ENCODE assay signal across 8 mouse cellular contexts in the genomic region with DNA sequence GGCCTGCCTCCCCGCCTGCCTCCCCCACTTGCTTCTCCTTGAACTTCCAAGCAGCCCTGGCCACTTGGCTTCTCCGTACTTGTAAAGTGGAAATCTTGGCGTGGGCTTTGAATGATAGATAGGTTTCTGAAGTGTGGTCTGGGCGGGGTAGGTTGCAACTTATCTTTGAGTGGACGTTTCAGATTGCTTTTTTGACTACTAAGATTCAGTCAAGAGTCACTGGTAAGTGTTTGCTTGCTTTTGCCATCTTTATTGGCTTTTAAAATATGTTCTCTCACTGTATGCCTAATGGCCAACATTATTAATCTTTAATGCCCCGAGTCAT. TPM values are rescaled to one million over a fixed set of nuclear protein-coding genes. Genes with fewer than 3 reads are reported as not detected.
DNase-seq lines count a peak whose midpoint lies in the region; ATAC-seq and TF ChIP-seq lines count a peak whose summit lies in the region.

No protein-coding gene starts in this region.

- no peaks in the 10 kb centered on the region for H3K36me3 ChIP-seq in heart, adult 2 months (ENCODE audit: control insufficient read depth, insufficient read depth, low read length)
- H3K36me3 ChIP-seq in CH12.LX (replicated peaks in 1 of 2; ENCODE audit: control insufficient read depth in 1 of 2, insufficient read depth in 1 of 2, low read length in 1 of 2), result peaks cover 20 to 51% of the 10 kb centered on the region in 2 experiments
- H3K36me3 ChIP-seq in forebrain, embryonic 12.5 days (replicated peaks), result peaks cover 19% of the 10 kb centered on the region; the same call in 1 of the 2 replicates
- peaks cover 26% of the 10 kb centered on the region for H3K36me3 ChIP-seq in liver, embryonic 14.5 days (replicated peaks; ENCODE audit: control insufficient read depth, insufficient read depth, low read depth)

- intact Hi-C loops in heart, adult 2 months (cut with DNase I), result no loop called here
- intact Hi-C loops in heart, postnatal 36 days (cut with DNase I), result no loop called here

- no peak for TF ChIP-seq EP300 in heart, adult 2 months (IDR thresholded peaks at IDR 0.05; ENCODE audit: insufficient read depth, low read depth, low read length)
- no peak for TF ChIP-seq EP300 in CH12.LX (IDR thresholded peaks at IDR 0.05; ENCODE audit: low read length)
- TF ChIP-seq EP300 in liver, embryonic 14.5 days (IDR thresholded peaks at IDR 0.05; ENCODE audit: low read depth), result no peak

- no peak for DNase-seq in heart, adult 2 months
- no peak for DNase-seq in heart, postnatal 36 days
- no peak for DNase-seq in CH12.LX (ENCODE audit: extremely low read depth)
- peak in 1 of 3 experiments; percentile 19 for DNase-seq in liver, embryonic 14.5 days (ENCODE audit: low read depth in 3 of 3, low spot score in 3 of 3)
- DNase-seq in adrenal gland, postnatal 14 days, result no peak
- no peak for DNase-seq in spleen, postnatal 10 days (ENCODE audit: low spot score in 2 of 2)

- H3K9ac ChIP-seq in heart, adult 2 months (ENCODE audit: low read depth, low read length), result no peak overlapping the region
- H3K9ac ChIP-seq in CH12.LX (ENCODE audit: insufficient read depth, low read depth), result peak overlapping the region; percentile 89
- H3K9ac ChIP-seq in forebrain, embryonic 12.5 days, result peak overlapping the region; percentile 91
- H3K9ac ChIP-seq in liver, embryonic 14.5 days (replicated peaks), result peak overlapping the region; percentile 94

- no peak for TF ChIP-seq RAD21 in CH12.LX (IDR thresholded peaks at IDR 0.05; ENCODE audit: low read depth, low read length)

- in situ Hi-C loops in CH12.LX (cut with MboI; ENCODE audit: low pct_ligation_motif_present, low pct_unique_long_range_greater_than_20kb, low sequenced_read_pairs), result no loop called here

- no peak for TF ChIP-seq POLR2A in heart, adult 2 months (IDR thresholded peaks at IDR 0.05; ENCODE audit: insufficient read depth, low read depth, low read length)
- TF ChIP-seq POLR2A in CH12.LX (IDR thresholded peaks at IDR 0.05; ENCODE audit: low read depth, low read length), result no peak

- peak overlapping the region; percentile 94; the same call in 1 of the 2 replicates for H3K4me2 ChIP-seq in CH12.LX (ENCODE audit: insufficient read depth, low read depth, poor library complexity, severe bottlenecking)
- H3K4me2 ChIP-seq in forebrain, embryonic 12.5 days, result peak overlapping the region; percentile 74
- H3K4me2 ChIP-seq in liver, embryonic 14.5 days (ENCODE audit: low read depth), result peak overlapping the region; percentile 93

- dilution Hi-C loops in CH12.LX (cut with MboI; ENCODE audit: extremely low pct_ligation_motif_present, extremely low pct_unique_long_range_greater_than_20kb, low sequenced_read_pairs), result no loop called here

- WGBS in heart, adult 2 months, result 8% methylated on average over 6 of the region's 6 CpGs
- WGBS in forebrain, embryonic 12.5 days, result under 1% methylated on average over 6 of the region's 6 CpGs
- WGBS in liver, embryonic 14.5 days (ENCODE audit: insufficient replicate concordance), result under 1% methylated on average over 6 of the region's 6 CpGs

- H3K4me1 ChIP-seq in heart, adult 2 months (ENCODE audit: control insufficient read depth, insufficient read depth, low read length), result no peaks in the 10 kb centered on the region
- peaks cover 6 to 39% of the 10 kb centered on the region in 2 experiments for H3K4me1 ChIP-seq in CH12.LX (ENCODE audit: control insufficient read depth in 1 of 2, insufficient read depth in 2 of 2)
- peaks cover 7% of the 10 kb centered on the region; the same call in 1 of the 2 replicates for H3K4me1 ChIP-seq in forebrain, embryonic 12.5 days
- H3K4me1 ChIP-seq in liver, embryonic 14.5 days (replicated peaks; ENCODE audit: control insufficient read depth in 2 of 2, insufficient read depth in 2 of 2, low read length in 1 of 2), result peaks cover 3 to 6% of the 10 kb centered on the region in 2 experiments; a peak in 3 of 4 replicates

- no peaks in the 10 kb centered on the region for H3K79me2 ChIP-seq in heart, adult 2 months (replicated peaks; ENCODE audit: control insufficient read depth, insufficient read depth, low read length)
- H3K79me2 ChIP-seq in CH12.LX (replicated peaks; ENCODE audit: control insufficient read depth, extremely low read depth, insufficient read depth, poor library complexity, severe bottlenecking), result peaks cover 46% of the 10 kb centered on the region

- no peaks in the 10 kb centered on the region for H3K27me3 ChIP-seq in heart, adult 2 months (ENCODE audit: control insufficient read depth, insufficient read depth, low read length)
- no peaks in the 10 kb centered on the region for H3K27me3 ChIP-seq in CH12.LX (replicated peaks)
- H3K27me3 ChIP-seq in forebrain, embryonic 12.5 days, result no peaks in the 10 kb centered on the region
- H3K27me3 ChIP-seq in liver, embryonic 14.5 days (ENCODE audit: control insufficient read depth, insufficient read depth, low read length), result no peaks in the 10 kb centered on the region

- TF ChIP-seq CTCF in heart, adult 2 months (IDR thresholded peaks at IDR 0.05), result no peak
- no peak for TF ChIP-seq CTCF in CH12.LX (conservative IDR thresholded peaks at IDR 0.05 in 1 of 2, IDR thresholded peaks at IDR 0.05 in 1 of 2; ENCODE audit: low read depth in 2 of 2, low read length in 2 of 2)
- no peak for TF ChIP-seq CTCF in liver, embryonic 14.5 days (IDR thresholded peaks at IDR 0.05; ENCODE audit: low read depth)

- peak overlapping the region; percentile 81 for H3K4me3 ChIP-seq in heart, adult 2 months
- H3K4me3 ChIP-seq in CH12.LX (replicated peaks in 1 of 3; ENCODE audit: low read depth in 2 of 3, low read length in 2 of 3, poor library complexity in 1 of 3), result peak overlapping the region; percentile 73 to 93 (median 87)
- peak overlapping the region; percentile 81 for H3K4me3 ChIP-seq in forebrain, embryonic 12.5 days (replicated peaks)
- H3K4me3 ChIP-seq in liver, embryonic 14.5 days (ENCODE audit: insufficient read depth in 1 of 2, low read depth in 2 of 2, low read length in 2 of 2), result peak overlapping the region; percentile 89 to 92

- no peak for ATAC-seq in forebrain, embryonic 12.5 days (ENCODE audit: low FRiP score)
- peak; percentile 2; the same call in 1 of the 2 replicates for ATAC-seq in liver, embryonic 14.5 days (ENCODE audit: insufficient read depth)
- no peak for ATAC-seq in erythroid progenitor cell, adult 5-6 weeks (replicated peaks; ENCODE audit: low FRiP score, poor library complexity, severe bottlenecking)

- H3K27ac ChIP-seq in heart, adult 2 months, result no peak overlapping the region
- H3K27ac ChIP-seq in CH12.LX (ENCODE audit: insufficient read depth, low read depth), result no peak overlapping the region
- H3K27ac ChIP-seq in forebrain, embryonic 12.5 days, result no peak overlapping the region
- no peak overlapping the region for H3K27ac ChIP-seq in liver, embryonic 14.5 days

- no peaks in the 10 kb centered on the region for H3K9me3 ChIP-seq in CH12.LX (replicated peaks; ENCODE audit: low read length)
- no peaks in the 10 kb centered on the region for H3K9me3 ChIP-seq in forebrain, embryonic 12.5 days
- no peaks in the 10 kb centered on the region for H3K9me3 ChIP-seq in liver, embryonic 14.5 days (ENCODE audit: control insufficient read depth, low read length)

TF ChIP-seq in CH12.LX, 34 proteins besides CTCF, POLR2A, EP300 and RAD21:
- TF ChIP-seq SIN3A (IDR thresholded peaks at IDR 0.05; ENCODE audit: low read length), result no peak
- no peak for TF ChIP-seq MAX (IDR thresholded peaks at IDR 0.05; ENCODE audit: low read length)
- TF ChIP-seq MYC (IDR thresholded peaks at IDR 0.05; ENCODE audit: low read depth, low read length), result no peak
- no peak for TF ChIP-seq MXI1 (IDR thresholded peaks at IDR 0.05; ENCODE audit: low read depth, low read length)
- no peak for TF ChIP-seq JUN (IDR thresholded peaks at IDR 0.05; ENCODE audit: insufficient read depth, low read depth, low read length)
- TF ChIP-seq JUND (conservative IDR thresholded peaks at IDR 0.05; ENCODE audit: low read depth, low read length), result no peak
- no peak for TF ChIP-seq USF1 (IDR thresholded peaks at IDR 0.05; ENCODE audit: low read depth, low read length)
- no peak for TF ChIP-seq ZC3H11A (IDR thresholded peaks at IDR 0.05; ENCODE audit: low read depth, low read length)
- TF ChIP-seq ELF1 (IDR thresholded peaks at IDR 0.05; ENCODE audit: low read depth, low read length), result no peak
- no peak for TF ChIP-seq IRF4 (IDR thresholded peaks at IDR 0.05; ENCODE audit: low read depth, low read length)
- TF ChIP-seq MAFK (IDR thresholded peaks at IDR 0.05; ENCODE audit: insufficient replicate concordance, low read length), result no peak
- no peak for TF ChIP-seq UBTF (IDR thresholded peaks at IDR 0.05; ENCODE audit: low read depth, low read length)
- no peak for TF ChIP-seq ZKSCAN1 (IDR thresholded peaks at IDR 0.05; ENCODE audit: borderline replicate concordance, low read depth, low read length)
- no peak for TF ChIP-seq CHD2 (IDR thresholded peaks at IDR 0.05; ENCODE audit: low read length)

RNA-seq across cellular contexts. Expression of a gene that starts 0.8 kb away (rescaled TPM):
- total RNA-seq in heart, adult 2 months (2021), result under 1 TPM; 0.48 to 0.57 TPM
- polyA plus RNA-seq in heart, adult 2 months (2012; rRNA removed), result 0.08 and 0.35 TPM in 2 replicates
- 1 to 10 TPM in 1 of 2 experiments, under 1 TPM in 1; 0.84 to 2.0 TPM for total RNA-seq in heart, postnatal 36 days (2021)
- 73.2 and 98.6 TPM in 2 replicates for total RNA-seq in CH12.LX (2012; rRNA removed)
- 131 and 153 TPM in 2 replicates for total RNA-seq in CH12.LX (2014; rRNA removed)
- 378 and 393 TPM in 2 replicates for polyA plus RNA-seq in CH12.LX (2012; ENCODE audit: insufficient read length, low read depth)
- polyA plus RNA-seq in forebrain, embryonic 12.5 days (2016; fragmentation: Nextera tagmentation; extraction: Ambion mirVana), result 89.0 and 90.0 TPM in 2 replicates
- polyA plus RNA-seq in liver, embryonic 14.5 days (2012; rRNA removed), result 6.6 and 12.6 TPM in 2 replicates
- polyA plus RNA-seq in liver, embryonic 14.5 days (2014; fragmentation: Nextera tagmentation; extraction: Ambion mirVana), result 26.1 and 27.8 TPM in 2 replicates
- total RNA-seq in adrenal gland, postnatal 14 days (2021), result 11.0 and 17.4 TPM in 2 replicates
- total RNA-seq in erythroid progenitor cell, adult 5-6 weeks (2015; ENCODE audit: low replicate concordance), result 23.4 and 54.9 TPM in 2 replicates
- 22.5 and 36.1 TPM in 2 replicates for total RNA-seq in erythroid progenitor cell, adult 5-6 weeks (2017; ENCODE audit: low replicate concordance)
